Mouse (Mus musculus): Measurements from ENCODE around the gene Smap1.
"Not testable (repeated sequence)": the region's sequence is repeated elsewhere in the genome, so short reads cannot be mapped to it uniquely, and the experiment has no call there.

Smap1 gene

GRCm38 (mm10) chr1:23921711-23922529 is at the start of gene Smap1:
Smap1 (minus strand) TSS chr1:23922317.
- peak; percentile 88 for DNase-seq

GRCm38 (mm10) chr1:23971159-23971558 is 49.0 kb upstream of the Smap1 start:
- not testable (repeated sequence) for DNase-seq

GRCm38 (mm10) chr1:23968027-23968725 is 46.1 kb upstream of the Smap1 start:
- no peak for DNase-seq

- DNase-seq, result no peak
These were observed 44.1 kb upstream of the Smap1 start for GRCm38 (mm10) chr1:23966226-23966625.

- no peak for DNase-seq
These were observed 37.3 kb upstream of the Smap1 start for GRCm38 (mm10) chr1:23959415-23959732.

- DNase-seq, result no peak
These were observed 36.7 kb upstream of the Smap1 start for GRCm38 (mm10) chr1:23958668-23959414.

- no peak for DNase-seq
These were observed 36.0 kb upstream of the Smap1 start for GRCm38 (mm10) chr1:23958101-23958500.

GRCm38 (mm10) chr1:23955539-23955938 is 33.4 kb upstream of the Smap1 start:
- no peak for DNase-seq

GRCm38 (mm10) chr1:23953921-23954320 is 31.8 kb upstream of the Smap1 start:
- DNase-seq, result no peak

GRCm38 (mm10) chr1:23948778-23949699 is 26.9 kb upstream of the Smap1 start:
- no peak for DNase-seq

- DNase-seq, result no peak
These were observed 26.2 kb upstream of the Smap1 start for GRCm38 (mm10) chr1:23948290-23948689.

GRCm38 (mm10) chr1:23944076-23944475 is 22.0 kb upstream of the Smap1 start:
- DNase-seq, result no peak

GRCm38 (mm10) chr1:23943146-23943940 is 21.2 kb upstream of the Smap1 start:
- no peak for DNase-seq

- DNase-seq, result no peak
These were observed 13.3 kb upstream of the Smap1 start for GRCm38 (mm10) chr1:23935408-23935762.

- no peak for DNase-seq
These were observed 12.7 kb upstream of the Smap1 start for GRCm38 (mm10) chr1:23934669-23935407.

GRCm38 (mm10) chr1:23929410-23929809 is 7.3 kb upstream of the Smap1 start:
- DNase-seq, result no peak

- DNase-seq, result no peak
These were observed 6.3 kb upstream of the Smap1 start for GRCm38 (mm10) chr1:23928371-23928770.

- DNase-seq, result no peak
These were observed 1.9 kb upstream of the Smap1 start for GRCm38 (mm10) chr1:23923779-23924708.

GRCm38 (mm10) chr1:23922530-23922884 is 390 bp upstream of the Smap1 start:
- DNase-seq, result no peak

- DNase-seq, result peak; percentile 66
These were observed 1.8 kb downstream of the Smap1 start for GRCm38 (mm10) chr1:23920275-23920674.
